Comparison of ENCODE assay signal across 9 mouse cellular contexts in the genomic region with DNA sequence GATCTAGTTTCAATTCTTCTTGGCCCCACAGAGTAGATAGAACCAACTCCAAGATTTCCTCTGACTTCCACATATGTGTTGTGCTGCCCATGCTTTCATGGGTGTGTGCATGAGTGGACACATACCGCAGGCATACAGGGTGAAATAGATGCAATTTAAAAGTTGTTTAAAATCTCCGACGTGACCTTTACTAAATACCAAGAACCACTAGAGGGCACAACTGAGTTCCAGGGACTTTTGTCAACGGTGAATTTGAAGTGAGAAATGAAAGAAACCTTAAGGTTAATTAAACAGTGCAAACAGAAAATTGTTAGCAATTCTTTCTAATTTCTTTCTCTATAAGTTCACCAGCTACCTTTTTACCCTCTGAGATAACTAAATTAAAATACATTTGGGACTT. TPM values are rescaled to one million over a fixed set of nuclear protein-coding genes. Genes with fewer than 3 reads are reported as not detected.
DNase-seq lines count a peak whose midpoint lies in the region; ATAC-seq and TF ChIP-seq lines count a peak whose summit lies in the region.
"Had no signal": no experiment of that assay in that cellular context is flagged by ENCODE, and none has a peak within 500 bp of the region (broad histone marks: within the 10 kb centered on the region; RNA-seq: fewer than 3 reads in every experiment).

No protein-coding gene starts in this region.

- H3K79me2 ChIP-seq in liver, adult 2 months (ENCODE audit: control insufficient read depth, insufficient read depth, low read length): no peaks in the 10 kb centered on the region

- no peak overlapping the region for H3K27ac ChIP-seq in forebrain, postnatal 0 days (ENCODE audit: low read depth, low read length)
- no peak overlapping the region for H3K27ac ChIP-seq in forebrain, embryonic 16.5 days (ENCODE audit: low read length)
- no peak overlapping the region for H3K27ac ChIP-seq in liver, adult 2 months (replicated peaks; ENCODE audit: insufficient read depth, low read depth, low read length)
- no peak overlapping the region for H3K27ac ChIP-seq in liver, embryonic 12.5 days
- H3K27ac ChIP-seq: limb, embryonic 12.5 days had no signal

- peak; percentile 57 for TF ChIP-seq CTCF in forebrain, postnatal 0 days (IDR thresholded peaks at IDR 0.05; ENCODE audit: low read depth)
- TF ChIP-seq CTCF in liver, adult 2 months (IDR thresholded peaks at IDR 0.05; ENCODE audit: low read depth, low read length): peak; percentile 51; the same call in 1 of the 2 replicates
- peak; percentile 72 for TF ChIP-seq CTCF in Patski (IDR thresholded peaks at IDR 0.05)

- H3K27me3 ChIP-seq in forebrain, postnatal 0 days (ENCODE audit: insufficient read depth, low read length): no peaks in the 10 kb centered on the region
- no peaks in the 10 kb centered on the region for H3K27me3 ChIP-seq in forebrain, embryonic 16.5 days (replicated peaks; ENCODE audit: control insufficient read depth, insufficient read depth, low read length)
- H3K27me3 ChIP-seq in liver, adult 2 months (ENCODE audit: control insufficient read depth, insufficient read depth, low read length): no peaks in the 10 kb centered on the region
- no peaks in the 10 kb centered on the region for H3K27me3 ChIP-seq in liver, embryonic 12.5 days (replicated peaks)
- peaks cover 33% of the 10 kb centered on the region for H3K27me3 ChIP-seq in Patski
- H3K27me3 ChIP-seq: limb, embryonic 12.5 days had no signal

- H3K9ac ChIP-seq in forebrain, postnatal 0 days: no peak overlapping the region
- no peak overlapping the region for H3K9ac ChIP-seq in forebrain, embryonic 16.5 days (replicated peaks; ENCODE audit: low read depth, low read length)
- no peak overlapping the region; the same call in 1 of the 2 replicates for H3K9ac ChIP-seq in liver, adult 2 months (ENCODE audit: low read depth, low read length)
- H3K9ac ChIP-seq in liver, embryonic 12.5 days: no peak overlapping the region
- H3K9ac ChIP-seq: limb, embryonic 12.5 days had no signal

- CTCF ChIA-PET in Patski (lab: Charles Lee): interaction anchor here (1.0 to 3.6 kb wide), 5 partner anchors 13 to 63 kb away, joined by 3 to 26 read pairs (median 5); no protein-coding TSS in a partner anchor

- TF ChIP-seq POLR2A in liver, adult 2 months (IDR thresholded peaks at IDR 0.05; ENCODE audit: extremely low read depth, insufficient read depth, low read length): no peak

- no peaks in the 10 kb centered on the region for H3K4me1 ChIP-seq in forebrain, postnatal 0 days (ENCODE audit: insufficient read depth)
- no peaks in the 10 kb centered on the region for H3K4me1 ChIP-seq in forebrain, embryonic 16.5 days (replicated peaks; ENCODE audit: control insufficient read depth, insufficient read depth, low read length)
- peaks cover 2% of the 10 kb centered on the region; the same call in 1 of the 2 replicates for H3K4me1 ChIP-seq in liver, adult 2 months (ENCODE audit: control insufficient read depth, insufficient read depth, low read length)
- no peaks in the 10 kb centered on the region for H3K4me1 ChIP-seq in liver, embryonic 12.5 days
- H3K4me1 ChIP-seq: limb, embryonic 12.5 days had no signal

- WGBS in forebrain, postnatal 0 days: 19% methylated on average over 4 of the region's 4 CpGs
- 15% methylated on average over 4 of the region's 4 CpGs for WGBS in forebrain, embryonic 16.5 days
- WGBS in liver, adult 2 months: 9% methylated on average over 4 of the region's 4 CpGs
- WGBS in liver, embryonic 12.5 days (ENCODE audit: insufficient replicate concordance): 15% methylated on average over 4 of the region's 4 CpGs

- H3K9me3 ChIP-seq in forebrain, postnatal 0 days (ENCODE audit: low read length): no peaks in the 10 kb centered on the region
- H3K9me3 ChIP-seq in forebrain, embryonic 16.5 days (ENCODE audit: control insufficient read depth, low read length): no peaks in the 10 kb centered on the region
- H3K9me3 ChIP-seq in liver, embryonic 12.5 days (replicated peaks): no peaks in the 10 kb centered on the region
- H3K9me3 ChIP-seq: limb, embryonic 12.5 days had no signal

- no peak overlapping the region for H3K4me2 ChIP-seq in forebrain, postnatal 0 days (ENCODE audit: low read depth)
- no peak overlapping the region for H3K4me2 ChIP-seq in forebrain, embryonic 16.5 days (ENCODE audit: low read length)
- no peak overlapping the region for H3K4me2 ChIP-seq in liver, embryonic 12.5 days
- H3K4me2 ChIP-seq: limb, embryonic 12.5 days had no signal

- no peak for DNase-seq in forebrain, postnatal 0 days
- peak; percentile 45 for DNase-seq in liver, adult 2 months (ENCODE audit: extremely low read depth, low read depth, low spot score)
- no peak for DNase-seq in Patski (ENCODE audit: low read depth, low spot score)
- peak; percentile 55 for DNase-seq in lung, postnatal 14 days
- DNase-seq in layer of hippocampus, postnatal 14 days (ENCODE audit: low spot score in 2 of 2): no peak
- no peak for DNase-seq in testis, postnatal 14 days (ENCODE audit: low spot score)

- no peaks in the 10 kb centered on the region for H3K36me3 ChIP-seq in forebrain, postnatal 0 days (ENCODE audit: insufficient read depth)
- H3K36me3 ChIP-seq in forebrain, embryonic 16.5 days (ENCODE audit: control insufficient read depth, insufficient read depth): no peaks in the 10 kb centered on the region
- H3K36me3 ChIP-seq in liver, adult 2 months (ENCODE audit: control insufficient read depth, insufficient read depth, low read length): no peaks in the 10 kb centered on the region
- no peaks in the 10 kb centered on the region for H3K36me3 ChIP-seq in liver, embryonic 12.5 days
- H3K36me3 ChIP-seq: limb, embryonic 12.5 days had no signal

- ATAC-seq in forebrain, postnatal 0 days: no peak
- no peak for ATAC-seq in forebrain, embryonic 16.5 days
- no peak for ATAC-seq in liver, embryonic 12.5 days
- ATAC-seq in Patski: no peak

- in situ Hi-C loops in Patski (cut with MboI; ENCODE audit: low pct_unique_long_range_greater_than_20kb): loop anchor here (10.0 kb wide), 2 partner anchors 61 to 441 kb away; no protein-coding TSS in a partner anchor

- H3K4me3 ChIP-seq in forebrain, postnatal 0 days (ENCODE audit: low read depth, low read length): no peak overlapping the region
- no peak overlapping the region for H3K4me3 ChIP-seq in forebrain, embryonic 16.5 days (replicated peaks; ENCODE audit: low read length)
- H3K4me3 ChIP-seq in liver, adult 2 months (ENCODE audit: insufficient read depth, low read depth, low read length): no peak overlapping the region
- no peak overlapping the region for H3K4me3 ChIP-seq in liver, embryonic 12.5 days
- H3K4me3 ChIP-seq: limb, embryonic 12.5 days had no signal

- POLR2A ChIA-PET in Patski (lab: Charles Lee): no interaction called here

RNA-seq across cellular contexts. Expression of gene Yes1, which starts 17.2 kb away (rescaled TPM):
- total RNA-seq in forebrain, postnatal 0 days (2014; rRNA removed): 29.6 and 32.9 TPM in 2 replicates
- 6.8 and 10.7 TPM in 2 replicates for polyA plus RNA-seq in forebrain, postnatal 0 days (2015; fragmentation: Nextera tagmentation; extraction: Ambion mirVana)
- polyA plus RNA-seq in forebrain, embryonic 16.5 days (2015; fragmentation: Nextera tagmentation; extraction: Ambion mirVana): 20.6 and 23.8 TPM in 2 replicates
- total RNA-seq in liver, adult 2 months (2014; rRNA removed): 24.4 and 30.6 TPM in 2 replicates
- 1.4 and 1.7 TPM in 2 replicates for polyA plus RNA-seq in liver, adult 2 months (2012; rRNA removed)
- 11.1 and 12.1 TPM in 2 replicates for polyA plus RNA-seq in liver, embryonic 12.5 days (2016; fragmentation: Nextera tagmentation; extraction: Ambion mirVana)
- polyA plus RNA-seq in Patski (2021): 39.3 TPM
- total RNA-seq in layer of hippocampus, postnatal 14 days (2021): 10 to 100 TPM; 15.9 to 17.4 TPM

Comparison
In these comparisons a context has a peak if more than half of its experiments do, and no peak if none do; other contexts are left out.
1. DNase-seq: peak in liver, adult 2 months (single experiment) and lung, postnatal 14 days (single experiment); none in forebrain, postnatal 0 days (single experiment), Patski (single experiment), layer of hippocampus, postnatal 14 days (0 of 2) and testis, postnatal 14 days (single experiment).
2. Peak in every context shown above with its lines, with median percentiles within 50 percentile points of each other: CTCF ChIP-seq.